Mouse (Mus musculus) kidney, embryonic 15.5 days (tissue): ENCODE measurements around the gene Pip5k1b. TPM values are rescaled to one million over a fixed set of nuclear protein-coding genes. Genes with fewer than 3 reads are reported as not detected.

Experiments
- ATAC-seq: fragments of 200-750 bp; cut with Nextera tagmentation; replicated peaks from 2 replicates; pipeline ENCODE4 v1.8.0; 2017; ENCODE audit warnings: moderate TSS enrichment; ENCODE audit not compliant: low FRiP score
- H3K27ac ChIP-seq: fragments of 300-500 bp; sonication (generic); 2 replicates; pipeline ENCODE4 v1.5.1; 2015; ENCODE audit warnings: mild to moderate bottlenecking, inconsistent platforms
- H3K27me3 ChIP-seq: fragments of 300-500 bp; sonication (generic); 2 replicates; pipeline ENCODE4 v1.6.1; 2015; ENCODE audit warnings: inconsistent platforms
- H3K36me3 ChIP-seq: fragments of 300-500 bp; sonication (generic); 2 replicates; pipeline ENCODE4 v1.6.1; 2015; ENCODE audit warnings: inconsistent platforms
- H3K4me1 ChIP-seq: fragments of 300-500 bp; sonication (generic); 2 replicates; pipeline ENCODE4 v1.6.1; 2015; ENCODE audit warnings: inconsistent platforms
- H3K4me2 ChIP-seq: fragments of 300-500 bp; sonication (generic); 2 replicates; pipeline ENCODE4 v1.6.1; 2015; ENCODE audit warnings: moderate library complexity, mild to moderate bottlenecking, inconsistent platforms
- H3K4me3 ChIP-seq: fragments of 300-500 bp; sonication (generic); replicated peaks from 2 replicates; pipeline ENCODE4 v1.5.1; 2015; ENCODE audit warnings: mild to moderate bottlenecking, inconsistent platforms
- H3K9ac ChIP-seq: fragments of 300-500 bp; sonication (generic); 2 replicates; pipeline ENCODE4 v1.6.1; 2015; ENCODE audit warnings: mild to moderate bottlenecking, inconsistent platforms
- H3K9me3 ChIP-seq: fragments of 300-500 bp; sonication (generic); replicated peaks from 2 replicates; pipeline ENCODE4 v1.6.1; 2016; ENCODE audit warnings: inconsistent platforms
- WGBS: fragments of 180-500 bp; shearing (Covaris S2); methylation state at CpG from one replicate; pipeline ENCODE4 v1.1.7; 2015; ENCODE audit warnings: mixed read lengths; 5-methylcytosine and 5-hydroxymethylcytosine counted together
- polyA plus RNA-seq: library from polyadenylated mRNA; unstranded; fragments of >200 nt; fragmentation: Nextera tagmentation; extraction: Ambion mirVana; gene quantifications from 2 replicates; pipeline ENCODE4 v1.2.1, GENCODE M21; 2015

Pip5k1b gene
- polyA plus RNA-seq, 1 experiment from 2014 or later, result 2.9 TPM

GRCm38 (mm10) chr19:24417659-24418004 is 138.0 kb downstream of the Pip5k1b start:
- Histone ChIP-seq H3K4me3 (no peak overlapping the region), H3K9ac (no peak overlapping the region), H3K27ac (no peak overlapping the region), H3K4me2 (no peak overlapping the region), H3K9me3 (no peaks in the 10 kb centered on the region), H3K4me1 (no peaks in the 10 kb centered on the region), H3K36me3 (no peaks in the 10 kb centered on the region), H3K27me3 (no peaks in the 10 kb centered on the region)
- ATAC-seq, result no peak
- WGBS, result 80% methylated on average over 3 of the region's 3 CpGs

DNA sequence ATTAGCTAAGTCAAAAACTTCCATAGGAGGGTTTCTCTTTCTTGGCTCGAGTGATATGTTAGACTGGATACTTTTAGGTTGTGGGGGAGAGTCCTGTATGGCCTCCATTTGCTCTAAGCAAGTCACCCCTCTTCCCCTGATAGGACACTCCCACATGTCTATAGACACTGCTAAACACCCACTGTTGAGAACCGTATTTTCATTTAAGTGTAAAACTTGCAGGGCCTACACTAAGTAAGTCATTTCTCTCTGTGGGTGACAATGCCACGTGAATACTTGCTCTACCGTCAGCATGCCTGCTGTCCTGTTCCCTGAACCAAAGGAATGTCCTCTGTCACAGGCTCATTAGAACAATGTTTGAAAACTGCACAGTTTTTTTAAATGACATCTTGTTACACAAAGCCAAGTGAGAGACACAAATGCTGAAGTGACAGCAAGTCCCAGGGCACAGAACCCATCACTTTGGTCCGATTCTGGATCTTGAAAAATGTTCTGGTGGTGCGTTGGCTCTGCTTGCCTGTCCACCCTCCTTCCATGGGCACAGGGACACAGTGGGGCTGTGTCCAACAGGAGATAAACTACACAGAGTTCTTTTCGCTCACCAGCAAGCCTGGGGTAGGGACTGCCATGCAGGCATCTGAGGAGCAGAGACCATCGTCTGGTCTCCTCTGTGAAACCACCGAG is 138.6 kb downstream of the Pip5k1b start:
- ATAC-seq, result no peak
- H3K36me3 ChIP-seq, result no peaks in the 10 kb centered on the region

DNA sequence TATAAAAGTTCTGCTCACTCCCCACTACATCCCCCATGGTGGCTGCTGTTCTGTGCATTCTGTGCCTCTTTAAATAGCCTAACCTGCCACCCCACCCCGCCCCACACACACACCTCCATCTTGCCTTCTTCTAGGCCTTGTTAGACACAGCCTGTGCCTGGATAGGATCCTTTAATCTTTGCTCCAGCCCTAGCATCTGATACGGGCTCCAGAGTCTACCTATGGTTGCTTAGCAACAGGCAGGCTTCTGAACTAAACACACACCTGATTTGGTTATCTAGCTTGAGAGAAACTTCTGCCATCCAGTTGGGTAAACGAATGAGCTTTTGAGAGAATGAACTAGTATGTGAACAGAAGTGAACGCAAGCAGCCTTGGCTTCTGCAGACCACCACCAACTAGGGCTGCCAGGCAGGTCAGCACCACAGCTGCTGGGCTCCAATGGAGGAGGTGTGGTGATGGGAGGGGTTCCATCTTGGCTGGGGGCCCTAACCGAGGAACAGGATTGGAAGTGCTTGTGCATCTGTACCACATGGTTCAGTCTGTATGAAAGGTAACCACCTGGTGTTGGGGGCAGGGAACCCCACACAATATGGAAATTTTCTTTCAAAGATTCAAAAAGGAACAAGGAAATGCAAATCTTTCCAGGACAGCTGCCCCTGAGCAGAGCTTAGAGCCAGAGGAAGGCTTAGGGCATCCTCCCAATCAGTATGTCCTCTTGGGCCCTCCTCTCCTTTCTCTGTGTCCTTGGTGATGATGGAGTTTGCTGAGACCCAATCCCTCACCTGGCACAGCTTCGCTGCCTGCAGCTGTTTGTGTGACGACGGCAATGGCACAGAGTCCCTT is 139.7 kb downstream of the Pip5k1b start:
- H3K9ac ChIP-seq, result no peak overlapping the region
- H3K4me3 ChIP-seq, result no peak overlapping the region
- no peaks in the 10 kb centered on the region for H3K27me3 ChIP-seq
- no peak overlapping the region for H3K27ac ChIP-seq
- H3K4me1 ChIP-seq, result no peaks in the 10 kb centered on the region
- no peak for ATAC-seq
- no peak overlapping the region for H3K4me2 ChIP-seq
- WGBS, result 78% methylated on average over 8 of the region's 8 CpGs
- no peaks in the 10 kb centered on the region for H3K36me3 ChIP-seq
- H3K9me3 ChIP-seq, result no peaks in the 10 kb centered on the region

More for the DNA sequence above, 138.6 kb downstream of the Pip5k1b start:
- Histone ChIP-seq H3K27ac (no peak overlapping the region), H3K4me3 (no peak overlapping the region), H3K9ac (no peak overlapping the region), H3K4me2 (no peak overlapping the region), H3K27me3 (no peaks in the 10 kb centered on the region), H3K9me3 (no peaks in the 10 kb centered on the region), H3K4me1 (no peaks in the 10 kb centered on the region)
- WGBS, result 81% methylated on average over 9 of the region's 9 CpGs

- no peaks in the 10 kb centered on the region for H3K4me1 ChIP-seq
- WGBS, result 87% methylated on average over 11 of the region's 11 CpGs
- H3K27me3 ChIP-seq, result no peaks in the 10 kb centered on the region
- H3K9ac ChIP-seq, result no peak overlapping the region
- H3K9me3 ChIP-seq, result no peaks in the 10 kb centered on the region
- no peak overlapping the region for H3K27ac ChIP-seq
- H3K4me2 ChIP-seq, result no peak overlapping the region
- H3K36me3 ChIP-seq, result no peaks in the 10 kb centered on the region
- H3K4me3 ChIP-seq, result no peak overlapping the region
- ATAC-seq, result no peak
Observed at GRCm38 (mm10) chr19:24408863-24409564, 146.7 kb downstream of the Pip5k1b start.

- no peak for ATAC-seq
- Histone ChIP-seq H3K4me1 (no peaks in the 10 kb centered on the region), H3K4me3 (no peak overlapping the region), H3K4me2 (no peak overlapping the region), H3K27ac (no peak overlapping the region), H3K36me3 (no peaks in the 10 kb centered on the region), H3K9ac (no peak overlapping the region), H3K27me3 (no peaks in the 10 kb centered on the region), H3K9me3 (no peaks in the 10 kb centered on the region)
- 85% methylated on average over 3 of the region's 3 CpGs for WGBS
Observed at GRCm38 (mm10) chr19:24404716-24405115, 151.0 kb downstream of the Pip5k1b start.

GRCm38 (mm10) chr19:24403245-24403644 is 152.4 kb downstream of the Pip5k1b start:
- H3K4me3 ChIP-seq, result no peak overlapping the region
- no peak overlapping the region for H3K27ac ChIP-seq
- no peaks in the 10 kb centered on the region for H3K9me3 ChIP-seq
- H3K4me2 ChIP-seq, result no peak overlapping the region
- no peaks in the 10 kb centered on the region for H3K4me1 ChIP-seq
- H3K36me3 ChIP-seq, result no peaks in the 10 kb centered on the region
- 94% methylated on average over 6 of the region's 6 CpGs for WGBS
- no peaks in the 10 kb centered on the region for H3K27me3 ChIP-seq
- ATAC-seq, result no peak
- no peak overlapping the region for H3K9ac ChIP-seq

GRCm38 (mm10) chr19:24393920-24394319 is 161.8 kb downstream of the Pip5k1b start:
- no peaks in the 10 kb centered on the region for H3K36me3 ChIP-seq
- 74% methylated on average over 2 of the region's 2 CpGs for WGBS
- peaks cover 7% of the 10 kb centered on the region; the same call in 1 of the 2 replicates for H3K4me1 ChIP-seq
- no peak overlapping the region for H3K4me3 ChIP-seq
- H3K27me3 ChIP-seq, result no peaks in the 10 kb centered on the region
- no peak overlapping the region for H3K4me2 ChIP-seq
- no peak for ATAC-seq
- no peaks in the 10 kb centered on the region for H3K9me3 ChIP-seq
- no peak overlapping the region for H3K27ac ChIP-seq
- no peak overlapping the region for H3K9ac ChIP-seq

GRCm38 (mm10) chr19:24391519-24392251 is 164.0 kb downstream of the Pip5k1b start:
- Histone ChIP-seq H3K27me3 (no peaks in the 10 kb centered on the region), H3K4me1 (peaks cover 7% of the 10 kb centered on the region; the same call in 1 of the 2 replicates), H3K9ac (no peak overlapping the region), H3K36me3 (no peaks in the 10 kb centered on the region), H3K4me3 (no peak overlapping the region), H3K9me3 (no peaks in the 10 kb centered on the region), H3K4me2 (no peak overlapping the region), H3K27ac (peak overlapping the region; percentile 5; the same call in 1 of the 2 replicates)
- WGBS, result 23% methylated on average over 9 of the region's 9 CpGs
- ATAC-seq, result no peak

DNA sequence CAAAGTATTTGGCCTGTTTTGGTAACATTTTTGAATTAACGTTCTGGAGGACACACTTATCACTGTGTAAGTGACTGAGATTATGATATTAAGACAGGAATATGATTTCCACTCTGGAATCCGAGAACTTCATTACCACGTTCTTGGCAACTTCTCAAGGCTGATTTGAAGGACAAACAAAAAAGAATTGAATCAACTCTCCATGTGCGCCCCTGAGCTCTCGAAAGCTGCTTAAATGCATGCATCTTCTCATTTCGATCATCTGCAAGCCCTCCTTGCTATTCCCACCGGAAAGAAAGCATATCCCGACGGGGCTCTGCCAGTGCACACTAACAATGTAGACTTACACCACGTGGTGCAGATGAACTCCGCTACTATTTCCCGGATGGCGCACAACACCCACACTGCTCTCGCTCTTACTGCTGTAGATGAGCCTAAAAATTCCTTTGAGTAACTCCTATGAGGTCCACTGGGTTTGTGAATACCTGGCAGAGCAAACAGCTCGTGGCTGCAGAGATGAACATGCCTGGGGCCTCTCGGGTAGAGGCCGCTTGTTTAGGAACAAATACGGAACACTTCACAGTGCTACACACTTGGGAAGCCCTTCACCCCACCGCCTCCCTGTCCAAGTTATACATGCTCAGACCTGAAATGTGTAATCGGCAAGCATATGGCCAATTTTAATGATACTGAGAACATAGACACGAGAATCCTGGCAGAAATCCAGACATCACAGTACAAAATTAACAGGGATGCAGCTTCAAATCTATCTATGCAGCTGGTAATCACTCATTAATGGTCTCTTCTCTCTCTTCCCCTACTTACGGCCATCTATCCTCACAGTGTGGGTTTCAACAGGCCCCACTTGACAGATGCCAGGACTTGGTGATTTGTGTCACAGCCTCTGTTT is 168.5 kb downstream of the Pip5k1b start:
- no peak for ATAC-seq
- Histone ChIP-seq H3K36me3 (no peaks in the 10 kb centered on the region), H3K4me1 (peaks cover 3% of the 10 kb centered on the region; the same call in 1 of the 2 replicates), H3K4me2 (no peak overlapping the region), H3K4me3 (no peak overlapping the region), H3K27me3 (no peaks in the 10 kb centered on the region), H3K9ac (no peak overlapping the region), H3K27ac (no peak overlapping the region), H3K9me3 (no peaks in the 10 kb centered on the region)
- WGBS, result 87% methylated on average over 22 of the region's 22 CpGs

- Histone ChIP-seq H3K4me3 (no peak overlapping the region), H3K4me1 (0 out of 2 replicates have a peak, but pooled peaks cover 2% of the 10 kb centered on the region), H3K9me3 (no peaks in the 10 kb centered on the region), H3K27me3 (no peaks in the 10 kb centered on the region), H3K9ac (no peak overlapping the region), H3K27ac (no peak overlapping the region), H3K4me2 (no peak overlapping the region), H3K36me3 (no peaks in the 10 kb centered on the region)
- 46% methylated on average over 6 of the region's 6 CpGs for whole genome bisulfite sequencing
- ATAC-seq, result no peak
Observed at GRCm38 (mm10) chr19:24378470-24378869, 177.2 kb downstream of the Pip5k1b start.
